Mouse (Mus musculus) embryonic facial prominence, embryonic 11.5 days (tissue): Measurements from ENCODE around the gene Mars. TPM values are rescaled to one million over a fixed set of nuclear protein-coding genes. Genes with fewer than 3 reads are reported as not detected.

Source experiments
- ATAC-seq: fragments of 200-750 bp; cut with Nextera tagmentation; replicated peaks from 2 replicates; pipeline ENCODE4 v1.8.0; 2017; ENCODE audit warnings: low read depth; ENCODE audit not compliant: insufficient number of reproducible peaks, low FRiP score, low TSS enrichment
- DNase-seq: peaks from one replicate; pipeline ENCODE4 v3.0.0-alpha.2; 2015; ENCODE audit warnings: low spot score
- H3K27ac ChIP-seq: fragments of 300-500 bp; sonication (generic); replicated peaks from 2 replicates; pipeline ENCODE4 v1.5.1; 2014; ENCODE audit warnings: mild to moderate bottlenecking, low read depth, low read length, control low read depth
- H3K27me3 ChIP-seq: fragments of 300-500 bp; sonication (generic); 2 replicates; pipeline ENCODE4 v1.6.1; 2014; ENCODE audit warnings: mild to moderate bottlenecking, low read length, moderate library complexity, mixed read lengths; ENCODE audit not compliant: control insufficient read depth, insufficient read depth
- H3K36me3 ChIP-seq: fragments of 300-500 bp; sonication (generic); replicated peaks from 2 replicates; pipeline ENCODE4 v1.6.1; 2014; ENCODE audit warnings: low read depth, mild to moderate bottlenecking, low read length, moderate library complexity, mixed read lengths; ENCODE audit not compliant: control insufficient read depth, insufficient read depth
- H3K4me1 ChIP-seq: fragments of 300-500 bp; sonication (generic); 2 replicates; pipeline ENCODE4 v1.6.1; 2014; ENCODE audit warnings: low read length, mixed read lengths; ENCODE audit not compliant: control insufficient read depth, insufficient read depth
- H3K4me2 ChIP-seq: fragments of 300-500 bp; sonication (generic); 2 replicates; pipeline ENCODE4 v1.6.1; 2014; ENCODE audit warnings: low read depth, mild to moderate bottlenecking, control low read depth, low read length, moderate library complexity
- H3K4me3 ChIP-seq: fragments of 300-500 bp; sonication (generic); 2 replicates; pipeline ENCODE4 v1.5.1; 2014; ENCODE audit warnings: low read depth, low read length, control low read depth
- H3K9ac ChIP-seq: fragments of 300-500 bp; sonication (generic); replicated peaks from 2 replicates; pipeline ENCODE4 v1.6.1; 2014; ENCODE audit warnings: mild to moderate bottlenecking, control low read depth, low read length
- H3K9me3 ChIP-seq: fragments of 300-500 bp; sonication (generic); replicated peaks from 2 replicates; pipeline ENCODE4 v1.6.1; 2016; ENCODE audit warnings: mild to moderate bottlenecking, low read length, inconsistent platforms, mixed read lengths; ENCODE audit not compliant: control insufficient read depth
- WGBS: fragments of 180-500 bp; shearing (Covaris S2); extraction: QIAGEN DNeasy Blood & Tissue Kit; methylation state at CpG from one replicate; pipeline ENCODE4 v1.1.7; 2014; 5-methylcytosine and 5-hydroxymethylcytosine counted together
- polyA plus RNA-seq: library from polyadenylated mRNA; unstranded; fragments of >200 nt; fragmentation: Nextera tagmentation; extraction: Ambion mirVana; gene quantifications from 2 replicates; pipeline ENCODE4 v1.2.1, GENCODE M21; 2014

Gene Mars
- polyA plus RNA-seq, 1 experiment from 2014 or later, result 179 TPM

DNA sequence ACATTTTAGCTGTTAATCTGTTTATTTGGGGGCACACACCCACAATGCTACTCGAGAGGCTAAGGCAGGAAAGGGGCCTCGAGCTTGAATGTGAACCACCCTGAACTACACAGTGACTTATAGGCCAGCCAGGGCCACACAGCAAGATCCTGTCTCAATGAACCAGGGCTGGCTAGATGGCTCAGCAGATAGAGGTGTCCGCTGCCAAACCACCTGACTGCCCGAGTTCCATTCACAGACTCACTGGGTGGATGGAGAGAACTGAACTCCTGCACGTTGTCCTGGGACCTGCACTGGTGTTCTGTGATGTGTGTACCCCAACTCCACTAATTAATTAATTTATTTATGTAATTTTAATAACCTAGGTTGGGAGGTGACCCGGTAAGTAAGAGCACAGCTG, 53.8 kb downstream of the Mars start:
- ATAC-seq (no peak), DNase-seq (no peak)
- Histone ChIP-seq H3K4me2 (no peak overlapping the region), H3K27me3 (peaks cover 6% of the 10 kb centered on the region), H3K9ac (no peak overlapping the region), H3K4me3 (no peak overlapping the region), H3K36me3 (no peaks in the 10 kb centered on the region), H3K9me3 (no peaks in the 10 kb centered on the region), H3K27ac (no peak overlapping the region), H3K4me1 (no peaks in the 10 kb centered on the region)
- WGBS, result 72% methylated on average over 6 of the region's 6 CpGs

DNA sequence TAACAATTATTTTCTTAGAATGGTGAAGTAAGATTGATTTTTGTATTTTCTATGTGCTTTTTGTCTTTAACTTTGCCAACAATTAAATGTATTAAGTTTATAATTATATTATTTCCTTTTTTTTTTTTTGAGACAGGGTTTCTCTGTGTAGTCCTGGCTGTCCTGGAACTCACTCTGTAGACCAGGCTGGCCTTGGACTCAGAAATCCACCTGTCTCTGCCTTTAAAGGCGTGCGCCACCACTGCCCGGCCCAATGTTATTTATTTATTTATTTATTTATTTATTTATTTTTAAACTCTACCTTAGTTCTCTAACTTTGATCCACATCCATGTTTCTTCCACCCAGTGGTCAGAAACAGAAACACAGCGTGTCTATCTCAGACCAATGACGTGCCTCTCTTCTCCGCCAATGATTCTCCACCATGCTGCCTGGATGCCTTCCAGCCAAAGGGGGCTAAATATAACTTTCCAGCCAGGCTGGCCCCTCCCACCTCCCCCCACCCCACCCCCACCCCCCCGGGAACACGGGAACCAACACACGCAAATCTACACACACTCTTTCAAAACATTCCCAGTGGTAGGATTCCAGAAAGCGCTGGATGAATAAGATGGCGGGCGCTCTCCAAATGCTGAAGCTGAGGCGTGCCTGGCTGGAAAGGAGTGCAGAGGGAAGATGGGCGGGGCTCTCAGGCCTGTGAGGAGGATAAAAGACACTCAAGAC, 55.8 kb downstream of the Mars start:
- Histone ChIP-seq H3K4me2 (no peak overlapping the region), H3K9me3 (no peaks in the 10 kb centered on the region), H3K4me1 (no peaks in the 10 kb centered on the region), H3K9ac (no peak overlapping the region), H3K27ac (no peak overlapping the region), H3K4me3 (no peak overlapping the region), H3K27me3 (no peaks in the 10 kb centered on the region), H3K36me3 (no peaks in the 10 kb centered on the region)
- ATAC-seq, result peak; percentile 51; the same call in 1 of the 2 replicates
- DNase-seq, result peak; percentile 90
- WGBS, result 20% methylated on average over 14 of the region's 14 CpGs

DNA sequence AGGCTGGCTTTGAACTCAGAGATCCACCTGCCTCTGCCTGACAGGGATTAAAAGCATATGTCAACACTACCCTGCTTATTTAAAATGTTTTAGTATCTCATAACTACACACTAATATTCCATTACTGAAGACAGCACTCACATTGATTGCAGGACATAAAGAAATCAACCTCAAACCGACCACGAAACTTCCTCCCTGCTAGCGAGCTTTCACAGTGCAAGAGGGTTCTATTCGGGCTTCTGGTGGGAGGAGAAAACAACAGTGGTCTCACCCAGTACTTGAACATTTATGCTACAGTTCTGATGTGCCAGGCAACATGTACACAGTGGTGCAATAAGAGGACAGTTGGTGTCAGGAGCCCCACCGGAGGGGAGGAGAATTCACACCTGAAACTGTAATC, 60.8 kb downstream of the Mars start:
- no peaks in the 10 kb centered on the region for H3K36me3 ChIP-seq
- 84% methylated on average over 5 of the region's 5 CpGs for WGBS
- no peaks in the 10 kb centered on the region for H3K27me3 ChIP-seq
- ATAC-seq (no peak), DNase-seq (no peak)
- H3K4me2 ChIP-seq, result no peak overlapping the region
- H3K27ac ChIP-seq, result no peak overlapping the region
- no peaks in the 10 kb centered on the region for H3K9me3 ChIP-seq
- no peaks in the 10 kb centered on the region for H3K4me1 ChIP-seq
- H3K9ac ChIP-seq, result no peak overlapping the region
- H3K4me3 ChIP-seq, result no peak overlapping the region

Other genes starting within 250 kb of the Mars start
- 3,117 and 3,128 TPM in 2 replicates for gene Cdk4, start 248.3 kb downstream of the Mars start, polyA plus RNA-seq
- gene Tspan31, start 241.5 kb downstream of the Mars start, polyA plus RNA-seq, result 83.4 and 98.5 TPM in 2 replicates
- 0.80 and 0.95 TPM in 2 replicates for gene Agap2, start 236.5 kb downstream of the Mars start, polyA plus RNA-seq
- 29.5 and 29.9 TPM in 2 replicates for gene Os9, start 190.7 kb downstream of the Mars start, polyA plus RNA-seq
- 4.9 and 5.2 TPM in 2 replicates for gene B4galnt1, start 146.6 kb downstream of the Mars start, polyA plus RNA-seq
- gene Slc26a10, start 131.1 kb downstream of the Mars start, polyA plus RNA-seq, result 1.1 and 2.0 TPM in 2 replicates
- 32.7 and 38.4 TPM in 2 replicates for gene Arhgef25, start 121.7 kb downstream of the Mars start, polyA plus RNA-seq
- 93.8 and 108 TPM in 2 replicates for gene Dtx3, start 116.1 kb downstream of the Mars start, polyA plus RNA-seq
- 14.7 and 17.8 TPM in 2 replicates for gene Pip4k2c, start 100.2 kb downstream of the Mars start, polyA plus RNA-seq
- 10.4 and 12.2 TPM in 2 replicates for gene Kif5a, start 48.4 kb downstream of the Mars start, polyA plus RNA-seq
- gene Dctn2, start 45.4 kb downstream of the Mars start, polyA plus RNA-seq, result 162 and 180 TPM in 2 replicates
- 9.8 and 11.6 TPM in 2 replicates for gene Mbd6, start 22.8 kb downstream of the Mars start, polyA plus RNA-seq
- 1.8 and 2.7 TPM in 2 replicates for gene Arhgap9, start 10.2 kb upstream of the Mars start, polyA plus RNA-seq
- 7.1 and 9.6 TPM in 2 replicates for gene Gli1, start 30.2 kb upstream of the Mars start, polyA plus RNA-seq
- not detected in 2 replicates for gene Inhbe, start 42.6 kb upstream of the Mars start, polyA plus RNA-seq
- gene Inhbc, start 58.6 kb upstream of the Mars start, polyA plus RNA-seq, result not detected in 2 replicates
- gene R3hdm2, start 68.5 kb upstream of the Mars start, polyA plus RNA-seq, result 30.9 and 36.1 TPM in 2 replicates
- 0.49 TPM in 1 of 2 replicates, not detected in the other for gene Stac3, start 189.9 kb upstream of the Mars start, polyA plus RNA-seq
- gene Ndufa4l2, start 203.2 kb upstream of the Mars start, polyA plus RNA-seq, result 2.1 and 2.8 TPM in 2 replicates
- 68.7 and 73.5 TPM in 2 replicates for gene Shmt2, start 210.7 kb upstream of the Mars start, polyA plus RNA-seq
- gene Nxph4, start 222.8 kb upstream of the Mars start, polyA plus RNA-seq, result 4.4 and 6.9 TPM in 2 replicates